Mouse (Mus musculus) embryonic facial prominence, embryonic 14.5 days (tissue): ENCODE measurements around the gene Pde1a. TPM values are rescaled to one million over a fixed set of nuclear protein-coding genes. Genes with fewer than 3 reads are reported as not detected.

Experiments used
- ATAC-seq: fragments of 200-750 bp; cut with Nextera tagmentation; 2 replicates; pipeline ENCODE4 v1.8.0; 2017; ENCODE audit warnings: low read depth, moderate number of reproducible peaks, moderate TSS enrichment
- DNase-seq: peaks from one replicate; pipeline ENCODE4 v3.0.0-alpha.2; 2015; ENCODE audit warnings: low spot score
- H3K27ac ChIP-seq: fragments of 300-500 bp; sonication (generic); replicated peaks from 2 replicates; pipeline ENCODE4 v1.5.1; 2014; ENCODE audit warnings: low read depth, mild to moderate bottlenecking, low read length, moderate library complexity
- H3K27me3 ChIP-seq: fragments of 300-500 bp; sonication (generic); replicated peaks from 2 replicates; pipeline ENCODE4 v1.6.1; 2014; ENCODE audit warnings: low read length; ENCODE audit not compliant: control insufficient read depth, insufficient read depth
- H3K36me3 ChIP-seq: fragments of 300-500 bp; sonication (generic); 2 replicates; pipeline ENCODE4 v1.6.1; 2014; ENCODE audit warnings: low read length, mixed read lengths; ENCODE audit not compliant: control insufficient read depth, insufficient read depth
- H3K4me1 ChIP-seq: fragments of 300-500 bp; sonication (generic); 2 replicates; pipeline ENCODE4 v1.6.1; 2014; ENCODE audit warnings: antibody characterized with exemption, low read length; ENCODE audit not compliant: control insufficient read depth, insufficient read depth
- H3K4me2 ChIP-seq: fragments of 300-500 bp; sonication (generic); 2 replicates; pipeline ENCODE4 v1.6.1; 2014; ENCODE audit warnings: low read depth, mild to moderate bottlenecking, low read length, moderate library complexity, mixed read lengths
- H3K4me3 ChIP-seq: fragments of 300-500 bp; sonication (generic); 2 replicates; pipeline ENCODE4 v1.5.1; 2014; ENCODE audit warnings: low read depth, mild to moderate bottlenecking, low read length
- H3K9ac ChIP-seq: fragments of 300-500 bp; sonication (generic); 2 replicates; pipeline ENCODE4 v1.6.1; 2014; ENCODE audit warnings: low read depth, mild to moderate bottlenecking, low read length, moderate library complexity, mixed read lengths
- H3K9me3 ChIP-seq: fragments of 300-500 bp; sonication (generic); 2 replicates; pipeline ENCODE4 v1.6.1; 2016; ENCODE audit warnings: low read length; ENCODE audit not compliant: control insufficient read depth
- WGBS: fragments of 180-500 bp; shearing (Covaris S2); extraction: QIAGEN DNeasy Blood & Tissue Kit; methylation state at CpG from one replicate; pipeline ENCODE4 v1.1.7; 2014; 5-methylcytosine and 5-hydroxymethylcytosine counted together
- polyA plus RNA-seq: library from polyadenylated mRNA; unstranded; fragments of >200 nt; fragmentation: Nextera tagmentation; extraction: Ambion mirVana; gene quantifications from 2 replicates; pipeline ENCODE4 v1.2.1, GENCODE M21; 2014

The Pde1a gene
- polyA plus RNA-seq, 1 experiment from 2014 or later, result 14.3 TPM

DNA sequence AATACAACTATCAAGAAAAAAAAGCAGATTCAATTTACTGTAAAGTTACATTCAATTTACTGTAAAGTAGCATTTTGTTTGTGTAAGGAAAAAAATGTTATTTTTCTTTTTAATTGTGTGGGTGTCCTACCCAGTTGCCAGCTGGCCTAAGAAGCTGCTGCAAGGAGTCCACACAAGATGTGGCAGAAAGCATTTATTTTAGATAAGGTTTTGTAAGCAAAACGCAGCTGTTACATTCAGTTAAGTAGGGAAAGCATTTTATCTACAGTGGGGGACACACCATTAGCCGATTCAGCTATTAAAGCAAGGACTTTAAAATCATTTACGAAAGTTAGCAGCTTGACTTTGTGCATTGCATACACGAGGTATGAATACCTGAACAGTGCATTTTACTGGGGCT is 145.5 kb downstream of the Pde1a start:
- DNase-seq (no peak), ATAC-seq (no peak)
- H3K36me3 ChIP-seq, result no peaks in the 10 kb centered on the region
- no peak overlapping the region for H3K27ac ChIP-seq
- peaks cover 6% of the 10 kb centered on the region; the same call in 1 of the 2 replicates for H3K4me1 ChIP-seq
- no peaks in the 10 kb centered on the region for H3K27me3 ChIP-seq
- 70% methylated on average over 4 of the region's 4 CpGs for WGBS
- H3K4me3 ChIP-seq, result no peak overlapping the region
- H3K9me3 ChIP-seq, result no peaks in the 10 kb centered on the region
- no peak overlapping the region for H3K9ac ChIP-seq
- no peak overlapping the region for H3K4me2 ChIP-seq

- no peak overlapping the region for H3K4me2 ChIP-seq
- H3K4me1 ChIP-seq, result peaks cover 6% of the 10 kb centered on the region; the same call in 1 of the 2 replicates
- no peaks in the 10 kb centered on the region for H3K27me3 ChIP-seq
- H3K9me3 ChIP-seq, result no peaks in the 10 kb centered on the region
- DNase-seq (peak; percentile 73), ATAC-seq (peak; percentile 65; the same call in 1 of the 2 replicates)
- H3K4me3 ChIP-seq, result no peak overlapping the region
- H3K36me3 ChIP-seq, result no peaks in the 10 kb centered on the region
- H3K9ac ChIP-seq, result no peak overlapping the region
- H3K27ac ChIP-seq, result no peak overlapping the region
- WGBS, result 48% methylated on average over 9 of the region's 9 CpGs
These were observed 146.0 kb downstream of the Pde1a start for GRCm38 (mm10) chr2:79983222-79983632.

GRCm38 (mm10) chr2:79981781-79982180 is 147.5 kb downstream of the Pde1a start:
- Histone ChIP-seq H3K36me3 (no peaks in the 10 kb centered on the region), H3K4me1 (peaks cover 9% of the 10 kb centered on the region; the same call in 1 of the 2 replicates), H3K27me3 (no peaks in the 10 kb centered on the region), H3K9ac (no peak overlapping the region), H3K4me2 (no peak overlapping the region), H3K9me3 (no peaks in the 10 kb centered on the region), H3K4me3 (no peak overlapping the region), H3K27ac (no peak overlapping the region)
- DNase-seq (no peak), ATAC-seq (no peak)
- 98% methylated on average over 3 of the region's 3 CpGs for WGBS

- no peak for ATAC-seq
- 78% methylated on average over 1 of the region's 1 CpGs for WGBS
- Histone ChIP-seq H3K9ac (no peak overlapping the region), H3K27me3 (no peaks in the 10 kb centered on the region), H3K4me1 (peaks cover 9% of the 10 kb centered on the region; the same call in 1 of the 2 replicates), H3K4me3 (no peak overlapping the region), H3K9me3 (no peaks in the 10 kb centered on the region), H3K27ac (no peak overlapping the region), H3K4me2 (no peak overlapping the region), H3K36me3 (no peaks in the 10 kb centered on the region)
- no peak for DNase-seq
These were observed 150.3 kb downstream of the Pde1a start for GRCm38 (mm10) chr2:79978992-79979391.

- Histone ChIP-seq H3K9ac (no peak overlapping the region), H3K9me3 (no peaks in the 10 kb centered on the region), H3K36me3 (no peaks in the 10 kb centered on the region), H3K4me1 (0 out of 2 replicates have a peak, but pooled peaks cover 2% of the 10 kb centered on the region), H3K27me3 (no peaks in the 10 kb centered on the region), H3K4me3 (no peak overlapping the region), H3K27ac (no peak overlapping the region; the same call in 1 of the 2 replicates), H3K4me2 (no peak overlapping the region)
- DNase-seq (no peak), ATAC-seq (no peak)
- WGBS, result 61% methylated on average over 5 of the region's 5 CpGs
These were observed 152.0 kb downstream of the Pde1a start for GRCm38 (mm10) chr2:79977259-79977658.

DNA sequence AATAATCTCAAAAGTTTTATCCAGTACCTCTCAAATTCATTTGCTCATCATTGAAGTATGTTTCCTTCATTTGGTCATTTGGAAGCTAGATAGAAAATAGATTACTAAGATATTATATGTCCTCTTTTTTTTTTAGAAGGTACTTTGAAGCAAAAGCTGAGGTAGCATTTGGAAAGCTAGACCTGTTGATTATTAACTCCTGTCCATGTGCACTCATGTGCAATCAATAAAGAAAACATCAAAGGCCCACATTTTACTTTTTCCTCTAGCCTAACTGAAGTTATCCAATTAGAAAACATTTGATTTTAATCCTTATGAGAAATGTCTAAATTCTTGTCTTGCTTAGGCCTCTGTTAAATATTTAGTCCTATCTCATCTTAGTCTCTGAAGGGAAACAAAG is 153.3 kb downstream of the Pde1a start:
- ATAC-seq (no peak), DNase-seq (no peak)
- no peaks in the 10 kb centered on the region for H3K9me3 ChIP-seq
- no peak overlapping the region for H3K27ac ChIP-seq
- H3K9ac ChIP-seq, result no peak overlapping the region
- no peaks in the 10 kb centered on the region for H3K27me3 ChIP-seq
- 0 out of 2 replicates have a peak, but pooled peaks cover 2% of the 10 kb centered on the region for H3K4me1 ChIP-seq
- H3K4me2 ChIP-seq, result no peak overlapping the region
- H3K4me3 ChIP-seq, result no peak overlapping the region
- no peaks in the 10 kb centered on the region for H3K36me3 ChIP-seq

DNA sequence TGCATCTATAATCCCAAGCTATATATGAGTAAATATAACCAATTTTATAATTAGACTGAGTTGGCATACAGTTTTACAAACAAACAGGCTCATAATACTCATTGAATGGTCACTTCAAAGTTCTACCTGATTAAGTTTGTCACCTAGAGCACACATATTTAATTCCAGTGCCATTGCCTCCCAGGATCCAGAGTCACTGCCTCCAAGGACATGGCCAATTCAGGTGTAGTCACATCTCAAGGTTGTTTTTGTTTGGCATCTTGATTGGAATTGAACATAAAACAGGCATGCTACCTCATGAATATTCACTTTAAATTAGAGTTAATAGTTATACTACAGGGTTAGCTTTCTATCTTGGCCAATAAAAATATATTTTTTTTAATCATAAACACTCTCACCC is 157.0 kb downstream of the Pde1a start:
- Histone ChIP-seq H3K4me2 (no peak overlapping the region), H3K9ac (no peak overlapping the region), H3K27me3 (no peaks in the 10 kb centered on the region), H3K4me3 (no peak overlapping the region), H3K36me3 (no peaks in the 10 kb centered on the region), H3K27ac (no peak overlapping the region), H3K4me1 (0 out of 2 replicates have a peak, but pooled peaks cover under 1% of the 10 kb centered on the region), H3K9me3 (no peaks in the 10 kb centered on the region)
- ATAC-seq, result no peak
- DNase-seq, result no peak

GRCm38 (mm10) chr2:79969594-79969993 is 159.7 kb downstream of the Pde1a start:
- Histone ChIP-seq H3K4me1 (no peaks in the 10 kb centered on the region), H3K9ac (no peak overlapping the region), H3K27me3 (no peaks in the 10 kb centered on the region), H3K27ac (no peak overlapping the region), H3K36me3 (no peaks in the 10 kb centered on the region), H3K9me3 (no peaks in the 10 kb centered on the region), H3K4me3 (no peak overlapping the region), H3K4me2 (no peak overlapping the region)
- ATAC-seq (no peak), DNase-seq (no peak)
- 70% methylated on average over 5 of the region's 5 CpGs for WGBS

DNA sequence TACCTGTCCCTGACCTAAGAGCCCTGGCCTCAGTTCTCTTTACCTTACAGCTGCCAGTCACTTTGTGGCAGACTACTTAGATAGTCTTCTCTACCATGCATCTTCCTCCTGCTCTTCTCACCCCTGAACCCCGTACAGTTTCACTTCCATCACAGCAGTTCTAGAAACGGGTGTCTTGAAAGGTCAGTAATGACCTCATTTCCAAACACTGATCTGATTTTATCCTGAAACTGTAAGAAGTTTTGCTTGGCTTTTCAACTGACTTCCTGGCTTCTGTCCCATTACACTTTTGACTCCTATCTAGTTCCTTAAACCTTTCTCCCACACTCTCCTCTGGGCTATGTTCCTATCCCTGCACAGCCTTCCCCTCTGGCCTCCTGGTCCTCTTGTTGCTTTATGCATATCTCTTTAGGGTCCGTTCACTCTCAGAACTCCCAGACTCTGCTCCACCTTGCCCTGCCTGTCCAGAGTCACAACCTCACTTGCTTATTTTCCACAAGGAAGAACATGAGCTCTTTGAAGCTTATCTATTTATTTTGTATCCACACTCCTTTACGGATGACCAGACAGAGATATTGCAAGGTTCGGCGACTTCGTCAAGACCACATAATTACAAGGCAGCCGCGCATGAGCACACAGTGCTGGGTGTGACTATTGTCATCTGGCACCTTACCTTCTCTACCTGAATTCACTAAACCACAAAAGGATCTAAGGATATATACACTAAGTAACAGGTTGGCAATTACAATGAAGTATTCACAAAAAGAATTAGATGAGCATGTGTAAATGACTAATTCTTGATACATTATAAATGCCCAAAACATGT is 162.4 kb downstream of the Pde1a start:
- no peak overlapping the region for H3K4me2 ChIP-seq
- H3K4me3 ChIP-seq, result no peak overlapping the region
- no peaks in the 10 kb centered on the region for H3K4me1 ChIP-seq
- H3K9me3 ChIP-seq, result no peaks in the 10 kb centered on the region
- DNase-seq (peak; percentile 46), ATAC-seq (no peak)
- no peak overlapping the region for H3K9ac ChIP-seq
- 75% methylated on average over 9 of the region's 9 CpGs for WGBS
- H3K27me3 ChIP-seq, result no peaks in the 10 kb centered on the region
- H3K27ac ChIP-seq, result no peak overlapping the region
- no peaks in the 10 kb centered on the region for H3K36me3 ChIP-seq
